In the genomic region with DNA sequence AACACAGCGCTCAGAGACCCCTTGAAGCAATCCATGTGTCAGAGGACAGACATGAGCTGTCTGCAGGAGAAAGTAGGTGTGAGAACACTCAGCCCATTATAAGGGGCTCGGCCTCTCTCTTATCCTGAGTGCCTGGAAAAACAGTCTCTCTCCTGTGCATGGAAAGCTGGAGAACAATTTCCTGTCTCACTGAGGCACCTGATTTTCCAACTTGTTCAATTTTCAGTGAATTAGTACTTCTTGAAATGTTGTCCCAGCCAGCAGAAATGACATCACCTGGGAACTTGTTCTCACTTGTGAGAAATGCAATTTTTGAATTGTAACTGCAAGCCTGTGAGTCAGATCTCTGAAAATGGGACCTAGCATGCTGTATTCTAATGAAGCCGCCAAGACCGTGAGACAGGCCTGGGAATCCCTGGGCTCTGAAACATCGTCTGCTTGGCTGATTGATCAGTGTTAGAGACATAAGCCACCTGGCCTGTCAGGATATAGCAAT, we compare ENCODE assay signal across 10 mouse cellular contexts. TPM values are rescaled to one million over a fixed set of nuclear protein-coding genes. Genes with fewer than 3 reads are reported as not detected.
DNase-seq lines count a peak whose midpoint lies in the region; ATAC-seq lines count a peak whose summit lies in the region.
"Had no signal": no experiment of that assay in that cellular context is flagged by ENCODE, and none has a peak within 500 bp of the region (broad histone marks: within the 10 kb centered on the region; RNA-seq: fewer than 3 reads in every experiment).

No protein-coding gene starts in this region.

- H3K4me2 ChIP-seq in forebrain, embryonic 15.5 days (replicated peaks), result no peak overlapping the region

- H3K4me3 ChIP-seq in forebrain, embryonic 15.5 days, result no peak overlapping the region

- H3K9me3 ChIP-seq in forebrain, embryonic 15.5 days, result no peaks in the 10 kb centered on the region

- H3K27me3 ChIP-seq in forebrain, embryonic 15.5 days, result no peaks in the 10 kb centered on the region

- 0 out of 2 replicates have a peak, but pooled peaks cover 3% of the 10 kb centered on the region for H3K4me1 ChIP-seq in forebrain, embryonic 15.5 days

- no peak overlapping the region for H3K27ac ChIP-seq in forebrain, embryonic 15.5 days (replicated peaks)

- H3K36me3 ChIP-seq in forebrain, embryonic 15.5 days, result no peaks in the 10 kb centered on the region

- no peak for ATAC-seq in activated CD4-positive, CD25-positive, alpha-beta regulatory T cell, adult 4 months
- no peak for ATAC-seq in forebrain, embryonic 15.5 days (replicated peaks)

- peak; percentile 50 for DNase-seq in gastrocnemius, adult 18-20 months (ENCODE audit: low spot score)
- no peak for DNase-seq in gastrocnemius, postnatal 4 days (ENCODE audit: low spot score in 2 of 2)
- peak; percentile 28 for DNase-seq in embryo, embryonic 9.5 days (ENCODE audit: extremely low spot score)
- DNase-seq in heart, postnatal 10 days, result peak; percentile 65 to 72
- DNase-seq in lung, postnatal 25 days (ENCODE audit: low spot score), result peak; percentile 58
- no peak for DNase-seq in layer of hippocampus, postnatal 14 days (ENCODE audit: low spot score in 2 of 2)
- DNase-seq: retina, postnatal 1 day; thymus, postnatal 36 days had no signal

- intact Hi-C loops in heart, postnatal 10 days (cut with DNase I), result no loop called here

- no peak overlapping the region for H3K9ac ChIP-seq in forebrain, embryonic 15.5 days (replicated peaks)

- WGBS in forebrain, embryonic 15.5 days, result 51% methylated on average over 5 of the region's 5 CpGs

RNA-seq across cellular contexts. Expression of a gene that starts 28.2 kb away (rescaled TPM):
- 100 to 1,000 TPM; 488 to 583 TPM for total RNA-seq in gastrocnemius, adult 18-20 months (2021)
- 100 to 1,000 TPM; 285 to 289 TPM for total RNA-seq in gastrocnemius, postnatal 4 days (2021)
- total RNA-seq in heart, postnatal 10 days (2021), result 100 to 1,000 TPM; 187 to 190 TPM
- 10 to 100 TPM; 63.4 to 75.9 TPM for total RNA-seq in layer of hippocampus, postnatal 14 days (2021)
- 10 to 100 TPM; 32.9 to 39.7 TPM for polyA plus RNA-seq in activated CD4-positive, CD25-positive, alpha-beta regulatory T cell, adult 4 months (2017; shearing (Covaris generic))
- polyA plus RNA-seq in forebrain, embryonic 15.5 days (2015; fragmentation: Nextera tagmentation; extraction: Ambion mirVana), result 53.6 and 56.1 TPM in 2 replicates

Comparison
In these comparisons a context has a peak if more than half of its experiments do, and no peak if none do; other contexts are left out.
1. DNase-seq: peak in gastrocnemius, adult 18-20 months (single experiment), embryo, embryonic 9.5 days (single experiment), heart, postnatal 10 days (2 of 2) and lung, postnatal 25 days (single experiment); none in gastrocnemius, postnatal 4 days (0 of 2) and layer of hippocampus, postnatal 14 days (0 of 2).